Mouse (Mus musculus) frontal cortex, adult (tissue): Measurements from ENCODE around the gene Gm21885.
"Not testable (repeated sequence)": the region's sequence is repeated elsewhere in the genome, so short reads cannot be mapped to it uniquely, and the experiment has no call there.

Experiments used
- ATAC-seq: cut with Nextera tagmentation; 2 replicates; pipeline ENCODE4 v1.9.2; 2017; ENCODE audit warnings: mild to moderate bottlenecking, moderate library complexity, mixed read lengths; ENCODE audit not compliant: low TSS enrichment

Gene Gm21885

GRCm38 (mm10) chr11:94281199-94282181 is at the start of gene Gm21885:
TSS of gene Gm21885 (plus strand) at chr11:94281873.
- ATAC-seq: no peak

DNA sequence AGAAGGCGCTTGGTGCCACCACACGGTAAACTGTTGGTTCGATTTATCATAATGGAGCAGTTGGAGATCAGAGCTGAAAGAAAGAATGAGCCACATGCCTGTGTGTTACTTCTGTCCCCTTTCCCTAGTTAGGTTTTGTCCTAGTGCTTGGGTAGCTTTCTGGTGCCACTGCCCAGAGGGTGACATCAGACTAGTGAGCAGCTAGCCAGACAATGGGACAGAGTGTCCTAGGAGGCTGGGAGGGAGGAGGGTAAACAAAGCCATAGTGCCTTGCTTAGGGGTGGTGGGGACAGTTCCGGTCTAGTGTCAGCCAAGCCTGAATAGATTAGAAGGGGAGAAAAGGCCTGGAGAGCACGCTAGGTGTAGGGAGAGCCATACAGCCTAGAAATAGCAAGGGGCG is 48.3 kb upstream of the Gm21885 start:
- ATAC-seq: peak; percentile 32; the same call in 1 of the 2 replicates

DNA sequence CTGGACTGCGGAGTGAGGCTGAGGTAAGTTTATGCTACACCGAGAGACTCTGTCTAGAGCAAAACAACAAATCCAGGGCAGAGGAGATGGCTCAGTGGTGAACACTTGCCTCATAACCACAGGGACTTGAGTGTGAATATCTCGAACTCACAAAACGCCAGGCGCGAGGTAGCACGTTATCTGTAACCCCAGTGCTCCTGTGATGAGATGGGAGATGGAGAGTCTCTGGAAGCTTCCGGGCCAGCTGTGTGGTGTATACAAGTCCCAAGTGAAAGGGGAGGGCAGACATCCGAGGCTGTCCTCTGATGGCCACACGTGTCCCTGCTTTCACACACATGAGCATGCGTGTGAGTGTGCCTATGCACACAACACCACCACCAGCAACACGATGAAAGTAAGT is 47.3 kb upstream of the Gm21885 start:
- no peak for ATAC-seq

DNA sequence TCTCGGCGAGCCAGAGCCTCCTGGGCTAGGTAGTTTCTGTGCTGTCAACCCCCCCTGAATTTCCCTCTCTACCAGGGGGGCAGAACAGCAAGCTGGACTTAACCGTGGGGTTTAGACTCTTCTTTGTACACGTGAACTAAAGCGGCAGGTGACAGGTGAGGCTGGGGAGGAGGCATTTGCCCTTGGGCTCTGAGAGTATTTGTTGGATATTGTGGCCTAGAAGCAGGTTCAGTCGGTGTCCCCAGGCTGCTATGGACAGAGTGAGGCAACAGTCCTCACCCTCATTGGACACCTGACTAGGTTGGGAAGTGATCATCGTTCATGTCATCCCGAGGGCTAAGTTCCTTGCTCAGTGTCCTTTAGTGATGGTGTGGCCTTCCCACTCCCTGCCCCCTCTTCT is 46.8 kb upstream of the Gm21885 start:
- no peak for ATAC-seq

- peak; percentile 84 for ATAC-seq
Measured at GRCm38 (mm10) chr11:94236074-94236473, 45.6 kb upstream of the Gm21885 start.

DNA sequence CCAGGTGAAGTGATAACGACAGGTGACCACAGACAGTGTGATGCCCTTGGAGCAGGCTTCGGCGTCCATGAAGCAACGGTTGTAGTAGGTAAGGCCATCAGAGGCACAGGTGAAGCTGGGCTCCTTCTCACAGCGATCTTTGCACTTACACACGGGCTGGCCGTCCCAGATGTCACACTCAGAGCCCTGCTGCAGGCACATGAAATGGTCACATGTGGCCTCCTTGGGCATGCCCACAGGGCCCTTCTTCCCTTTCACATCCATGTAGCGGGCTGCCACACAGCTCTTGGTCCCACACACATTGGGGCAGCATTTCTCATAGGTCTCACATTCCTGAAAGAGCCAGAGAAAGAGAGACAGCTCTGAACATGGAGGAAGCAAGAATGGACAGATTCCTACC is 42.9 kb upstream of the Gm21885 start:
- no peak for ATAC-seq

DNA sequence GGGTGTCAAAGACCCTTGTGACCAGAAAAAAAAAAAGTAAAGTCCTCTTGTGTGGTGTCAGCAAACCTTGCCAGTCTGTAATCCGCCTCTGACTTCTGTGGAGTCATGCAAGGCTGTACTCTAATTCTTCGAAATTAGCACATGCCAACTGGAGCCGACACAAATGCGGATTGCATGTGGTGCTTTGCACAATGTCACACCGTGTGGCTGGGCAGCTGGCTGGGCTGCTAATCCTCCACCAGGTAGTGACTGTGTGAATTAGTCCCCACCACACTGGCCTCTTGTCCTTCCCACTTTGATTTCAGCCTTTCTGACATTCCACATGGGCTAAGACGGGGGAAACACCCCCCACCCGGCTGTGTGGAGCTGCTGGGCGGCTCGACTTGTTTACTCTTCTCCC is 42.0 kb upstream of the Gm21885 start:
- no peak for ATAC-seq

GRCm38 (mm10) chr11:94242760-94243421 is 38.8 kb upstream of the Gm21885 start:
- ATAC-seq: no peak

DNA sequence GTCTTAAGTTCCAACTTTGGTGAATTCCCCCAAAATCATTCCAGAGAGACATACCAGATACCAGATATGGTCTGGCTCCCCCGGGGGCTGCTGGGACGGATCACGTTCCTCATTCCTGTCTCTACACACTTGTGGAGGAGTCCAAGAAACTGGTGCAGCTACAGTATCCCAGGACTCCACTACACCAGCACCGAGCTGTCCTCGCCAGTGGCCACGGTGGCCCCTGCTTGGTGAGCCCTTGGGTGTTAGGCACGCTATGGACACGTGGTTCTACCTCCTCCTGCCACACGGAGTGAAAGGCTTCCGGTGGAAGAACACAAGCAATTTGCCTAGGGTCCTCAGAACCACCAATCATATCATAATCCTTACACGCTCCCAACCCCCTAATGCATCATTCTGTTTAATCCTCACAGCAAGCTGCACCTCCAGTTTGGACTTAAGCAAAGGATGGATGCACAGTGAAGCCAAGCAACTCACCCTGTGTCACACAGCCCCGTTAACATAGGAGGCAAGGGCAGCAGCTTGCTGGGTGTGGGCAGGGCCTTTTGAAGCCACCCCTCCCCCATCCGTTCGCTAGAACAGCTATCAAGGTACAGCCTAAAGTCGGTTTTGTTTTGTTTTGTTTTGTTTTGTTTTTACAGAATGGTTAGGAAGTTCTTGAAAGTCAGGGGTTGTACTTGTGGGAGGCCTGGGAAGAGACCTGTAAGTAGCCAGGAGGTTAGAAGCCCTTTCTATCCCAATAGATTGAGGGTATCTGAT is 38.1 kb upstream of the Gm21885 start:
- no peak for ATAC-seq

- no peak for ATAC-seq
Measured at GRCm38 (mm10) chr11:94244385-94244784, 37.3 kb upstream of the Gm21885 start.

DNA sequence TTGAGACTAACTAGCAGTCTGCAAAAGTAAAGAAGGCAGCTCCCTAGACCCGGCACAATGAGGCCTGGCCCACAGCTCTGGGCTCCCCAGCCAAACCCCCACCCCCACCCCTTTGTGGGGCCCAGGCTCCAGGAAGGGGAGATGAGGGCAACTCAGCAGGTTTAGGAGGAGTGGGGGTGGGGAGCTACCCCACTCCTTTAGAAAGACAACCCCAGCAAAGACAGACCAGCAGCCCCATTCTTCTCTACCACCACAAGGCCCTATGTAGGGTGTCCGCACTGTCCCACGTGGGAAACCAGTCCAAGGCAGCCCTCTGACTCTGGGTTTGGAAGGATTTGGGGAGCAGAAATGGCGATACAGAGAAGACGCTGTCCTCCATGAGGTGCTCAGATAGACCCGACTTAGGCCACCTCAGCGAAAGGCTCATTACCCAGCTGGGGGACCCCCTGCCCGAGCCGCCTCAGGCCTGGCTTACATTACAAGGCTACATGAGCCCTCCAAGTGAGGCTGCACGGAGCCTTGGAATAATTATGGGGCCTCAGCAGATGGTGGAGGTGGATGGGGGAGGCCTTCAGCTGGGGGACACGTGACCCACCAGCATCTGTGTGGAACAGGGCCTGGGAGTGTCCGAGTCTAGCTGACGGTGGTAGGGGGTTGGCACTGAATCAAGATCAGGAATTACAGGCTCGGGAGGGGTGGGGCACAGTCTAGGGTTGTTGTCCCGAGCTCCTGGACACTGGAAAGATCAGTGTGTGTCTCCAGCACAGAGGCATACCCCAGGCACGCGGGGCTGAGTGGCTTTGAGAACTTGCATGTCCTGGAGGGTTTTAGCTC is 35.5 kb upstream of the Gm21885 start, which contains the start of gene Wfikkn2:
Wfikkn2 (minus strand) TSS at position 51 of the 834 bp plus-strand sequence.
- peak; percentile 23; the same call in 1 of the 2 replicates for ATAC-seq

DNA sequence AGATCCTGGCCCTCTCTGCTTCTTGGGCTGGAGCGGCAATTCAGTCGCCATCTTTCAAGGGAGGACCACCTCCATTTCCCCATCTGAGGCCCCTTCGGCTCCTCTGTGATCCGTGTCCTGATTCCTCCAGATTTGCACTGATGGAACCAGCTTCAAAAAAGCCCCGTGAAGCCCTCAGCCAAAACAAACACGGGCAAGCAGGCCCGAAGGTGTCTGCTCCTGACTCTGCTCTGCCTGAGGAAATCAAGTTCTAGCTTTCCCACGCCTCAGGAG is 34.9 kb upstream of the Gm21885 start:
- no peak for ATAC-seq

- ATAC-seq: no peak
Measured at GRCm38 (mm10) chr11:94253156-94253555, 28.5 kb upstream of the Gm21885 start.

- no peak for ATAC-seq
Measured at GRCm38 (mm10) chr11:94253691-94254090, 28.0 kb upstream of the Gm21885 start.

DNA sequence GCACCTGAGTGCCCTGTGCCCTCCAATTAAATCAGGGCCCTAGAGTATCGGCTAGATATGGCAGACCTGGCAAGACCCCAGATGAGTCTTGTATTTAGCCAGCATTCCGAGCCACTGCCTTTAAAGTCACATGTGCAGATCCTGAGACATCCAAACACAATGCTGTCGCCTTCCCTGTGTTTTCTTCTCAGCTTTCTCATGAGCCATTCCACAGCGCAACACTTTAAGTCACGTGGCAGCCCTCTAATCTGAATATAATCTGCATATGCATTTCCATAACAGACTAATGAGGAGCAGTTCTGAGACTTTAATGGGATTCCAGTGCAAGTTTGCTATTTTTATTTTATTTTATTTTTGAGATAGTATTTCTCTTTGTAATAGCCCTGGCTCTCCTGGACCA is 25.9 kb upstream of the Gm21885 start:
- no peak for ATAC-seq

DNA sequence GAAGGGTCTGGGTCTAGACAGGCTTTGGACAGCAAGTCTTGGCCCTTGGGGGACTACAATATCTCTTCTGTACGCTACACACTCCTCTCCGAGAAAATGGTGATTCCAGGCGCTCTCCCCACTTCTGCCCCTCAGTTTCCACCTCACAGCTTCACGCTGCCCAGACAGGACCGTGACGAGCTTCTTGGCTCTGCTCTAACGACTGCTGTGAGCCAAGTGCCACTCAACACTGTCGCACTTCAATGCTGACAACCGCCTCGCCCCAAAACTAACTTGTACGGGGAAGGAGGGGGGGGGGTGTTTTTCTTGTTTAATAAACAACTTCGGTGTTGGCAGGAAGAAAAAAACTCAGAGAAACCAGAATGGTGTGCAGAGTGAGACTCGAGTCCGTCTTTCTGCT is 23.7 kb upstream of the Gm21885 start:
- no peak for ATAC-seq

GRCm38 (mm10) chr11:94259814-94260213 is 21.9 kb upstream of the Gm21885 start:
- no peak for ATAC-seq

- ATAC-seq: no peak
Measured at GRCm38 (mm10) chr11:94261585-94262370, 19.9 kb upstream of the Gm21885 start.

- peak; percentile 65; the same call in 1 of the 2 replicates for ATAC-seq
Measured at GRCm38 (mm10) chr11:94265134-94265785, 16.4 kb upstream of the Gm21885 start.

GRCm38 (mm10) chr11:94266155-94266554 is 15.5 kb upstream of the Gm21885 start:
- not testable (repeated sequence) for ATAC-seq
